ENCODE assay signal across 10 mouse cellular contexts in the genomic region with DNA sequence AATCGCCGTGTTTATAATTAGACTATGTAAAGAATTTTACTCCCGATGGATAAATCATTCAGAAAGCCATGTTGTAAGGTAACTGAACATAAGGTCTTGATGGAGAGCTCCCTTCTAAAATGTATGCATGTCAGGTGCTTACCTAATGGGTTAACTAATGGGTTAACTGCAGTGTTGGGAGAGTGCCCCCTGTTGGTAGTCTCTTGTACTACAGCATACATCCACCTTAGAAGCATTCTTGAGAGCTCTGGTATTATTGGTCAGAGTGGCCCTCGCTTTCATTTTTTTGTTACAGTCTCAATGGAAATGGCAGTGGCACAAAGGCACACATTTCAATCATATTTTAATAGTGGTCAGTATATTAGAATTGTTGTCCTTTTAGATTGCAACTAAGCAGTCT.
A peak's percentile ranks its signal among the peaks of the same experiment; 100 is the strongest.
DNase-seq lines count a peak whose midpoint lies in the region; ATAC-seq and TF ChIP-seq lines count a peak whose summit lies in the region.
"Had no signal": no experiment of that assay in that cellular context is flagged by ENCODE, and none has a peak within 500 bp of the region (broad histone marks: within the 10 kb centered on the region; RNA-seq: fewer than 3 reads in every experiment).

No protein-coding gene starts in this region.

- peak; percentile 57 for TF ChIP-seq CTCF in left cerebral cortex, adult 2 months (IDR thresholded peaks at IDR 0.05)

- peak; percentile 38 for DNase-seq in adrenal gland, postnatal 10 days
- no peak for DNase-seq in adrenal gland, adult 8-10 months
- no peak for DNase-seq in left cerebral cortex, adult 2 months (ENCODE audit: extremely low spot score in 1 of 2, low spot score in 2 of 2)
- DNase-seq in left cerebral cortex, adult 9 months (ENCODE audit: low spot score in 2 of 2), result no peak
- peak; percentile 73 for DNase-seq in R1 (ENCODE audit: low read depth, low spot score)
- peak; percentile 51 for DNase-seq in lung, postnatal 36 days
- DNase-seq in urinary bladder, adult 18-20 months (ENCODE audit: low spot score in 2 of 2), result no peak
- DNase-seq: gastrocnemius, postnatal 25 days had no signal

- H3K4me3 ChIP-seq in left cerebral cortex, adult 2 months, result no peak overlapping the region
- H3K4me3 ChIP-seq: megakaryocyte, embryonic 14.5 days had no signal

- intact Hi-C loops in left cerebral cortex, adult 2 months (cut with DNase I), result loop anchor here (5.0 to 10.0 kb wide), 2 partner anchors 558 to 645 kb away; no protein-coding TSS in a partner anchor

- no peak for ATAC-seq in erythroblast, adult 5-6 weeks (replicated peaks; ENCODE audit: low FRiP score, poor library complexity, severe bottlenecking)

- H3K27ac ChIP-seq in left cerebral cortex, adult 2 months, result no peak overlapping the region

Comparison
In these comparisons a context has a peak if more than half of its experiments do, and no peak if none do; other contexts are left out.
1. DNase-seq: peak in adrenal gland, postnatal 10 days (single experiment), R1 (single experiment) and lung, postnatal 36 days (single experiment); none in adrenal gland, adult 8-10 months (single experiment), left cerebral cortex, adult 2 months (0 of 2), left cerebral cortex, adult 9 months (0 of 2) and urinary bladder, adult 18-20 months (0 of 2).